Mouse (Mus musculus) spleen, postnatal 4 days (tissue): ENCODE measurements around the gene Nek6.

Source experiments
- DNase-seq, 2 experiments: peaks; one replicate each; pipeline ENCODE4 v3.0.0; 2022; ENCODE audit warnings: low spot score in 2 of 2

The Nek6 gene

GRCm38 (mm10) chr2:38509004-38509719 is 2.3 kb upstream of the Nek6 start:
- no peak for DNase-seq

- DNase-seq = no peak
Measured at GRCm38 (mm10) chr2:38510120-38510519, 1.3 kb upstream of the Nek6 start.

- no peak for DNase-seq
Measured at GRCm38 (mm10) chr2:38512308-38513182, 1.1 kb downstream of the Nek6 start.

- no peak for DNase-seq
Measured at GRCm38 (mm10) chr2:38513183-38513529, 1.7 kb downstream of the Nek6 start.

GRCm38 (mm10) chr2:38514411-38514810 is 3.0 kb downstream of the Nek6 start:
- peak in 1 of 2 experiments; percentile 36 for DNase-seq

GRCm38 (mm10) chr2:38515446-38515845 is 4.0 kb downstream of the Nek6 start:
- no peak for DNase-seq

GRCm38 (mm10) chr2:38516471-38516870 is 5.0 kb downstream of the Nek6 start:
- DNase-seq = no peak

- no peak for DNase-seq
Measured at GRCm38 (mm10) chr2:38517045-38517444, 5.6 kb downstream of the Nek6 start.

GRCm38 (mm10) chr2:38518719-38519118 is 7.3 kb downstream of the Nek6 start:
- no peak for DNase-seq

- DNase-seq = no peak
Measured at GRCm38 (mm10) chr2:38519934-38520333, 8.5 kb downstream of the Nek6 start.

GRCm38 (mm10) chr2:38521618-38522017 is 10.2 kb downstream of the Nek6 start:
- DNase-seq = no peak

- DNase-seq = no peak
Measured at GRCm38 (mm10) chr2:38522354-38522753, 10.9 kb downstream of the Nek6 start.

GRCm38 (mm10) chr2:38523781-38524445 is 12.5 kb downstream of the Nek6 start:
- DNase-seq = no peak

- DNase-seq = no peak
Measured at GRCm38 (mm10) chr2:38525034-38525433, 13.6 kb downstream of the Nek6 start.

- DNase-seq = no peak
Measured at GRCm38 (mm10) chr2:38529582-38530152, 18.2 kb downstream of the Nek6 start.

GRCm38 (mm10) chr2:38530955-38531381 is 19.5 kb downstream of the Nek6 start:
- peak; percentile 71 for DNase-seq

- peak in 1 of 2 experiments; percentile 36 for DNase-seq
Measured at GRCm38 (mm10) chr2:38533322-38533721, 21.9 kb downstream of the Nek6 start.

- DNase-seq = no peak
Measured at GRCm38 (mm10) chr2:38533767-38534166, 22.3 kb downstream of the Nek6 start.

- DNase-seq = no peak
Measured at GRCm38 (mm10) chr2:38534241-38534940, 22.9 kb downstream of the Nek6 start.

- no peak for DNase-seq
Measured at GRCm38 (mm10) chr2:38535051-38535450, 23.6 kb downstream of the Nek6 start.

GRCm38 (mm10) chr2:38535521-38536220 is 24.2 kb downstream of the Nek6 start:
- DNase-seq = no peak
